Mouse (Mus musculus): Measurements from ENCODE around the gene Alg10b.
"Not testable (repeated sequence)": the region's sequence is repeated elsewhere in the genome, so short reads cannot be mapped to it uniquely, and the experiment has no call there.

Gene Alg10b

DNA sequence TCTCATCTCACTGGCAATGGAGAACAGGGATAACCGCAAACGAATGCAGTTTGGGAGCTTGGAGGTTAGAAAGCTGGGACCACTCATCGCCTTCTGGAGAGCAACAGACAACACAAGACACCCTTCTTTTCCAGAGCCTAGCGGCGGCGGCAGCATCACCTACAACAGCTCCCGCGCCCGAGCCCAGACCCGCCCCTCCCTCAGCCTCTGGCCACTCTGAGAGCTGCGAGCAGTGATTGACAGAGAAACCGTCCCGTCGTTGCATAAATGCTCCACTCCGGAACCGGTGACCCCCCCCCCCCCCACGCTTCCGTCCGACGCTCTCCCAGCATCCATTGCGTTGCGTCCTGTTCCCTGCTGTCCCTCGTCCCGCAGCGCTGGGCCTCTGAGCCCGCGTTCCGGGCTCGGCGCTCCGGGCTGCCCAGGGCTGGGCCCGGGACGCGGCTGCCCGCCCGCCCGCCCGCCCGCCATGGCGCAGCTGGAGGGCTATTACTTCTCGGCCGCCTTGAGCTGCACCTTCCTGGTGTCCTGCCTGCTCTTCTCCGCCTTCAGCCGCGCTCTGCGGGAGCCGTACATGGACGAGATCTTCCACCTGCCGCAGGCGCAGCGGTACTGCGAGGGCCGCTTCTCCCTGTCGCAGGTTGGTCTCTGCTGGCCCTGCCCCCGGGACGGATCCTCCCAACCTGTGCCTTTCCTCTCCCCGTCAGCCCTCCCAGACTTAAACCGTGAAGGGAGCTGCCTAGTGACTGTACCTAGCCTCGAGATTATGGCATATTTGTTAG lies at the start of gene Alg10b:
Gene Alg10b, plus strand, starts transcription at position 343 of the 782 bp plus-strand sequence.
- DNase-seq, result peak; percentile 81 to 84

GRCm38 (mm10) chr15:90183108-90183507 lies 41.0 kb upstream of the Alg10b start:
- DNase-seq, result not testable (repeated sequence)

DNA sequence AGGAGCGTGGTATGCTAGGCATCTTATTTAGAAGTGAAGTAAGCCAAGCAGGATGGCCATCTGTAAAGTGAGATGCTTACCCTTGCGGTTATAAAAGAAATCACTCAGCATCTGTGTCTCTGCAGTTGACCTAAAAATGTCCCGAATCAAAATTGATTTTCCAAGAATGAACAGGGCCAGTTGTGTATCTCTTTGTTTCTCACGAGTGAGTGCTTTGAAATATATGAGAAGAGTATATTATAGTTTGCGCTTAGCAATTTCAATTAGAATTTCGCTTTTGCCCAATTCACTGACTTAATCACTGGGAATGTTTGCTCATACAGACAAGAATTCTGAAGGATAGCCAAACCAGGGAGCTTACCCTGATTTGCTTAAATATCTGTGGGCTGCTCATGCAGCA lies 40.6 kb upstream of the Alg10b start:
- no peak for DNase-seq

GRCm38 (mm10) chr15:90184743-90185142 lies 39.4 kb upstream of the Alg10b start:
- DNase-seq, result no peak

DNA sequence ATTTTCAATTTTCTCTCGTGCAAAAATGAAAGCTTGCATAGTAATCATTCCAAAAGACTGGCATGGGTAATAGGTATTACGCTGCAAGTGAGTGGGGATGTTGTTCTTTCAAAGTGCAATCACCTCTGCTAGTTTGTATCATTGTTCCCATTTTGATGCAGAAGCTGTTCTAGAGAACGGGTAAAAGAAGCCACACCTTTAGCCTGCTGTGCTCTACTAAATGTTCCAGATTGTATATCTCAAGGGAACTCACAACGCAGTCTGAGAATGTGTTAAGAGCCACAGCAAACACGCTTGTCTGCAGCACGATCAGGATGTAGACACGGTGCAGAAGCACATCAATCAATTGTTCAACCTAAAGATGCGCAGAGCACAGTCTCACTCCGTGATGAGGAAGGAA lies 34.6 kb upstream of the Alg10b start:
- DNase-seq, result no peak

- DNase-seq, result no peak
These were observed 10.2 kb upstream of the Alg10b start for GRCm38 (mm10) chr15:90213946-90214345.

- peak in 1 of 2 experiments; percentile 21 for DNase-seq
These were observed 9.2 kb upstream of the Alg10b start for GRCm38 (mm10) chr15:90214913-90215312.

DNA sequence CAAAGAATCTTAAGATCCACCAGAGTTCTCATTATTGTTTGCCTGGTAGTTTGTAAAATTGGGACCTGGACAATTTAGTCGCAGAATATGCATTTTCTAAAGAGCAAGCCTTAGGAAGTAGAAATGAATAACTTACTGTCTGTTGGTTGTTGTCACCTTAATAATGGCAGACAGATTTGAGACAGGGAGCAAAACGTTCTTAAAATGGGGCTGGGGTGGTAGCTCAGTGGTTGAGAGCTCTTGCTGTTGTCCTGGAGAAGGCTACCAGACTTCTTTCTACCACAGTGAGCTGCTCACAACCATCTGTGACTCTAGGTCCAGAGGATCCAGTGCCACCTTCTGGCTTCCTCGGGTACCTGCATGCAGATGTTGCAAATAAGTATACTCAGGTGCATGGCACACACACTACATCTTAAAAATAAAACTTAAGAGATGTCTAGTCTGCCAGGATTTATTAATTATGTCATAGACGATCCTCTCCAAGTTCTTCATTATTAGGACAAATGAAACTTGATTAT lies 1.0 kb downstream of the Alg10b start:
- peak; percentile 29 to 38 for DNase-seq

DNA sequence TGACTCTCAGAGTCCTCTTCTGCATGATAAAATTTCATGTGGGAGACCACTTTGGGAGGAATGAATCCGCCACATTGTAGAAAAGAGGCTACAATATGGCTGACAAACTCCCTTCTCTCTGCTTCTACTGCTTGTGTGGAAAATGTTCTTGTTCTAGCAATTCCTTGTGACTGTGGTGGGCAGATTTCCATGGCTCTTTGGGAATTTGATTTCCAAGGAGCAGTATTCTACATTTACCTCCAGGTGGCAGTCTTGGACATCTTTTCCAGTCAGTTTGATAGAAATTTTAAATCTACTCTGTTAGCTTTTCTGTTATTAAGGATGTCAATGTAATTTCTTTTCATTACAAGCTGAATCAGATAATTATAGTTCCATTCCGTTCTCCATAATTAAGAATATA lies 13.5 kb downstream of the Alg10b start:
- no peak for DNase-seq

- no peak for DNase-seq
These were observed 20.0 kb downstream of the Alg10b start for GRCm38 (mm10) chr15:90244081-90244480.

DNA sequence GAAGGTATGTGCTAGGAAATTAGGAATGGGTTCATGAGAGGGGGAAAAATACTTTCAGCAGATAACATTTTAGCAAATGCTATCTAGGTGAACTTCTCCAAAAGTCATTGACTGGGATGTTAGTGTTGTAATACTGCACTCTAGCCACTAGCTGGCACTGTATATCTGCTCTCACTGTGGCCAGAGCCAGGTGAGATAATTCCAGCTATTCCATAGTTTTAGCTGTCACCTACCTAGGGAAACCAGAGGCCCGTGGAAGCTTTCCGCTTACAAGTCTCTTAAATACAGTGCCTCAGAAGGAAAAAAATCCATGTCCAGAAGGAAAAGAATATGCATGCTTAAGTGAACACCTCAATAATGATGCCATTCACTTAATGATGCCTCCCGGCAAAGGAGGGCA lies 25.6 kb downstream of the Alg10b start:
- no peak for DNase-seq

GRCm38 (mm10) chr15:90282876-90283275 lies 58.8 kb downstream of the Alg10b start:
- no peak for DNase-seq

Data from thymus, postnatal 36 days (tissue).